Mouse (Mus musculus): ENCODE measurements at regions not wholly inside any gene's neighbourhood (a gene's known extent, or its start where the extent isn't known, plus 50 kb on each side); places are given as distances from the start of the nearest gene placed in this dataset.

DNA sequence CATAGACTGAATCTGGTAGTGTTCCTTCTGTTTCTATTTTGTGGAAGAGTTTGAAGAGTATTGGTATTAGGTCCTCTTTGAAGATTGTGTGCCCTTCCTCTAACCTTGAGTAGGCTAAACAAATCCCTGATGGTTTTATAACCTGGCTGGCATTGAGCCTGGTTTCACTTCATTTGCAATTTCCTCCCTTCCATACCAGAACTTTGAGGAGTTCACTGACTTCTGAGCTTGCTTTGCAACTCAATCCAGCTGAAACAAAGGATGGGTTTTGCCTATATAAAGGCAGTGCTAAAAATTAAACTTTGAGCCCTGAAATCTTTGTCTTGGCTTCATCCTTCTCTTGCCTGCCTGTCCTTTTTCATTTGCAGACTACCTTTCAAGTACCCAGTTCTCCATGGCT is 2297.9 kb downstream of the 4930444P10Rik start:
- Histone ChIP-seq H3K27ac (no peak overlapping the region), H3K9me3 (no peaks in the 10 kb centered on the region; the same call in 1 of the 2 replicates), H3K36me3 (replicated peaks) (no peaks in the 10 kb centered on the region), H3K9ac (no peak overlapping the region), H3K27me3 (replicated peaks) (no peaks in the 10 kb centered on the region), H3K4me3 (no peak overlapping the region), H3K4me1 (no peaks in the 10 kb centered on the region), H3K4me2 (no peak overlapping the region)
- no peak for ATAC-seq (replicated peaks)

DNA sequence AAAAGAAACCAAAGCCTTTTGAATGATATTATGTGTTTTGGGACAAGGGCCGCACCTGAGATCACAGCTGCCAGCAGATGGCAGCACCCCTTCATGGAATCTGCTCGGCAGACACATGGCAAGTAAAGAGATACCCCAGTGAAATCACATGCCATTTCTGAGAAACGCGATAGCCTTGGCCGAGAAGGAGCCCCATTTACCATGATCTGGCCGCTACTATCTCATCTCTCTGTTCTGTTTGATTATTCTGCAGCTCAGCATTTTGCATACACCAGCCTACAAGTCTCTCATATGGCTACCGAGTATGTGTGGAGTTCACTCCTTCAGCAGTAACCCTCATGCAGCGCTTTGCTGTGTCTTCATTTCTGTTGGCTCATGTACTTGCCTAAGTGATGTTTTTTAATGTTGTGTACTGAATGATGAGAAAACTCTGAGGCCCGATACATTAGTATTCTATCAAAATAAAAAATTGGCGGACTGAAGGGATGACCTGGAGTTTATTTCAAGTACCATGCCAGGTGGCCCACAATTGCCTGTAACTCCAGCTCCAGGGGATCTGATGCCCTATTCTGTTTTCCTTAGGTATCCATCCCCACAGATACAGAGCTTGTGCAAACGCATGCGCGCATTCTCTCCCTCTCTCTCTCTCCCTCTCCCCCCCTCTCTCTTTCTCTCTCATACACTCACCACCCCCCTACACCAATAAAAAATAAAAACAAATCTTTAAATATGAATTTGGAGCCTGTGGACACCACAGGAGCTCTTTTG is 2303.6 kb downstream of the 4930444P10Rik start:
- 38% methylated on average over 13 of the region's 13 CpGs for WGBS
- Histone ChIP-seq H3K4me2 (peak overlapping the region; percentile 47), H3K9me3 (no peaks in the 10 kb centered on the region; the same call in 1 of the 2 replicates), H3K27ac (no peak overlapping the region), H3K27me3 (replicated peaks) (no peaks in the 10 kb centered on the region), H3K4me1 (no peaks in the 10 kb centered on the region), H3K36me3 (replicated peaks) (no peaks in the 10 kb centered on the region), H3K9ac (no peak overlapping the region), H3K4me3 (no peak overlapping the region)
- peak; percentile 93 for ATAC-seq (replicated peaks)

DNA sequence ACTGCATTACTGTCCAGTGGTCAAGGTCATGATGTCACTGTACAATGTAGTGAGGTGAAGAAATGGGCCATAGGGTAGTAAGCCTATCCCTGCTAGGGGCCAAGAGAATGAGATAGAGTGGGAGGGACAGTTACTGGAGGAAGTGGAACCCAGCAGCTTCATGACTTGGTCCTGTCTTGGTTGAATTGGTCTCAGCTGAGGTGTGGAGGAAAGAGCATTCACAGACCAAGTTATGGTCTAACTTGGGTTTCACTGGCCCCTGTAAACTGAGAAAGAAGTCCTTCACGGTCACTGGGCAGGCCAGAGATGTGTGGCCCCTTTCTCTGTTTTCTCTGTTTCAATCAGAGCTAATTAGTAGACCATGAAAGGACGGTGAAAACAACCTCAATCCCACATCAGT is 2306.1 kb downstream of the 4930444P10Rik start:
- H3K9ac ChIP-seq = no peak overlapping the region
- no peaks in the 10 kb centered on the region for H3K4me1 ChIP-seq
- no peak overlapping the region for H3K4me3 ChIP-seq
- no peak overlapping the region for H3K4me2 ChIP-seq
- no peaks in the 10 kb centered on the region for H3K27me3 ChIP-seq (replicated peaks)
- H3K27ac ChIP-seq = no peak overlapping the region
- no peak for ATAC-seq (replicated peaks)
- no peaks in the 10 kb centered on the region for H3K9me3 ChIP-seq
- WGBS = 53% methylated on average over 2 of the region's 2 CpGs
- no peaks in the 10 kb centered on the region for H3K36me3 ChIP-seq (replicated peaks)

DNA sequence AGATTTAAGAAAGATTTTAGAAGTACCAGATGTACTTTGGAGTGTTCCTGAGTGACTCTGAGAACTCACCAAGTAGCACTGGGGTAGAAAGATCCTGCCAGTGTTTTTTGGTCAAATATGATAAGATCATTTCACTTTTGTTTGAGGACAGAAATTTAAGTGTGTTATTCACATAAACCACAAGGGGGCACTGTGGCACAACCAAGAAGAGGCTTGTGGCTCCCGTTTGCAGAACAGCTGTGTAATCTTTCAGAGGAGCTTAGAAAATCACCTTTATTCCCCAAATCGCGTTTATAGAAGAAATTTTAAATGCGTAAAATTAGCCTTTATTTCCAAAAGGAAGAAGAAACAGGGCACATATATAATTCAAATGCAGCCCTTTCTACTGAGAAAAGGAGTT is 2308.7 kb downstream of the 4930444P10Rik start:
- no peak overlapping the region for H3K4me2 ChIP-seq
- H3K4me3 ChIP-seq = no peak overlapping the region
- no peak overlapping the region for H3K27ac ChIP-seq
- ATAC-seq (replicated peaks) = no peak; the same call in 1 of the 2 replicates
- no peaks in the 10 kb centered on the region for H3K27me3 ChIP-seq (replicated peaks)
- H3K4me1 ChIP-seq = no peaks in the 10 kb centered on the region
- H3K36me3 ChIP-seq (replicated peaks) = no peaks in the 10 kb centered on the region
- H3K9me3 ChIP-seq = no peaks in the 10 kb centered on the region
- H3K9ac ChIP-seq = no peak overlapping the region
- WGBS = 4% methylated on average over 4 of the region's 4 CpGs

DNA sequence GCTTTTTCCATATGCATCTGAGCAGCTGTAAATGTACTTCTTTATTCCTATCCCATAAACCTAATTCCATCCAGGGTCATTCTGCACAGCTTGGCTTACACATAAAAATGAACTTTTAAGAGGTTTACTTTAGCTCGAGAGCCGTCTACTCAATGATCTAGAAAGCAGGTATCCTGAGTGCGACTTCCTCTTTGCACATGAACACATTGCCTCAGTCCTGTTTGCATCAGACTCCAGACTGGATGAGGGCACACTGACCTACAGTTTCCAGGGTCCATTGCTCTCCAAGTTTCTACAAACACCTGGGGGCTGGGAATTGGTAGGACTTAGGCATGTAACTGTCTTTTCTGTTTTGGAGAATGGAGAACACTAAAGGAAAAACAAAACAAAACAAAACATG is 2310.5 kb downstream of the 4930444P10Rik start:
- no peaks in the 10 kb centered on the region for H3K9me3 ChIP-seq
- H3K4me1 ChIP-seq = no peaks in the 10 kb centered on the region
- no peak overlapping the region for H3K9ac ChIP-seq
- ATAC-seq (replicated peaks) = no peak
- H3K27me3 ChIP-seq (replicated peaks) = no peaks in the 10 kb centered on the region
- 92% methylated on average over 3 of the region's 3 CpGs for WGBS
- H3K4me2 ChIP-seq = no peak overlapping the region
- H3K36me3 ChIP-seq (replicated peaks) = no peaks in the 10 kb centered on the region
- no peak overlapping the region for H3K27ac ChIP-seq
- no peak overlapping the region for H3K4me3 ChIP-seq

DNA sequence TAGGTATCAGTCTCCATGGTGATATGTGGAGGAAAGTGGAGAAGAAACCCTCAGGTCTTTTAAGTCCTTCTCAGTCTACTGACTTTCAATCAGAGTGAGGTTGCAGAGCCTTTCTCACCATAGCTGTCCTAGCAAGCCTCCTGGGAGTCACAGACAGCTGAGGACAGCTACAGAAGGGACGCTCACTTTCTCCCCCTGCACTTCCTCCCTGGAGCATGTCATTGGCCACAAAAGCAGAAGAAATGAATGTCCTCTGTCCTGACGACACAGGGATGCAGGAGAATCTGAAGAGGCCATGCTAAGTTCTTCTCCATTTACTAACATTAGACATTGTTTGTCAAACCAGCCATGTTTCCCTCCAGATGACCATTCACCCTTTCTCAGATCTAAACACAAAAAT is 2321.0 kb downstream of the 4930444P10Rik start:
- ATAC-seq (replicated peaks) = no peak
- 13% methylated on average over 2 of the region's 2 CpGs for WGBS

DNA sequence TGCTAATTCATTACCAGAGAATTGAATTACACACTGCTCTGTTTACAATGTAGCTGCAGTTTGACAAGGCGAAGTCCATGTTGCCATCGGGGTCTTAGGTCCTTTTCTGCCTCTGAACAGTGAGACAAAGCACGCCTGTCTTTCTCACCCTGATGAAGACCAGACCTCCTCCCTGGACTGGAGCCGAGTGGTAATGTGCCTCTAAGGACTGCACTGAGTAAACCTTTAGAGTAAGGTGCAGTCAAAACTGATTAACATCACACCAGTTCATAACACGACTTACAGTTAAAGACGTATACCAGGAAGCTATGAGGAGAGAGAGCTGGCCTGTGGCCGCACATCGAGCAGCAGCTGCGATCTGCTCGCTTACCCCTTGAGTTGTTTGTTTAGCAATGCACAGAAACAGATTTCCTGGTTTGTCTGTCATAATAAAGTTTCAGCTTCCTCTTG is 2322.1 kb downstream of the 4930444P10Rik start:
- no peak for ATAC-seq (replicated peaks)

More for the DNA sequence above, 2321.0 kb downstream of the 4930444P10Rik start:
- H3K9ac ChIP-seq = no peak overlapping the region
- no peak overlapping the region for H3K27ac ChIP-seq
- H3K4me3 ChIP-seq = no peak overlapping the region
- H3K4me1 ChIP-seq = no peaks in the 10 kb centered on the region
- H3K27me3 ChIP-seq (replicated peaks) = no peaks in the 10 kb centered on the region
- H3K36me3 ChIP-seq (replicated peaks) = no peaks in the 10 kb centered on the region
- H3K9me3 ChIP-seq = no peaks in the 10 kb centered on the region
- no peak overlapping the region for H3K4me2 ChIP-seq

DNA sequence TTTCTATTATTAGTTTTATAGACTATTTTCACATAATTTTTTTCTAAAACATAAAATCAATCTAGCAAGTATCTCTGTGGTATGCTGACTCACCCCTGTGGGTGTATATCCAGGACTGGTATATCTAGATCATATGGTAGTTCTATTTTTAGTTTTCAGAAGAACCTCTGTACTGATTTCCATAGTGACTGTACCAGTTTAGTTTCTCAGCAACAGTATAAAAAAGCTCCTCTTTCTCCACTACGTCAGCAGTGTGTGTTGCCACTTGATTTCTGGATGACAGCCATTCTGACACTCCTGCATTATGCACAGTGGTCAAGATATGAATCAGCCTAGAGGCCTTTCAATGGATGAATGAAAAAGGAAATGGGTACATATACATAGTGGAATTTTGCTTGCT is 2338.6 kb downstream of the A830018L16Rik start:
- H3K4me1 ChIP-seq = no peaks in the 10 kb centered on the region
- H3K27ac ChIP-seq = no peak overlapping the region
- no peak overlapping the region for H3K4me3 ChIP-seq
- H3K27me3 ChIP-seq (replicated peaks) = no peaks in the 10 kb centered on the region
- H3K9me3 ChIP-seq = no peaks in the 10 kb centered on the region
- H3K4me2 ChIP-seq = no peak overlapping the region
- H3K9ac ChIP-seq = no peak overlapping the region
- 59% methylated on average over 1 of the region's 1 CpGs for WGBS
- ATAC-seq (replicated peaks) = no peak
- H3K36me3 ChIP-seq (replicated peaks) = no peaks in the 10 kb centered on the region

More for the DNA sequence above, 2322.1 kb downstream of the 4930444P10Rik start:
- no peak overlapping the region for H3K27ac ChIP-seq
- no peak overlapping the region for H3K4me2 ChIP-seq
- H3K4me3 ChIP-seq = no peak overlapping the region
- WGBS = 72% methylated on average over 10 of the region's 10 CpGs
- H3K27me3 ChIP-seq (replicated peaks) = no peaks in the 10 kb centered on the region
- H3K9me3 ChIP-seq = no peaks in the 10 kb centered on the region
- H3K36me3 ChIP-seq (replicated peaks) = no peaks in the 10 kb centered on the region
- no peak overlapping the region for H3K9ac ChIP-seq
- H3K4me1 ChIP-seq = no peaks in the 10 kb centered on the region

DNA sequence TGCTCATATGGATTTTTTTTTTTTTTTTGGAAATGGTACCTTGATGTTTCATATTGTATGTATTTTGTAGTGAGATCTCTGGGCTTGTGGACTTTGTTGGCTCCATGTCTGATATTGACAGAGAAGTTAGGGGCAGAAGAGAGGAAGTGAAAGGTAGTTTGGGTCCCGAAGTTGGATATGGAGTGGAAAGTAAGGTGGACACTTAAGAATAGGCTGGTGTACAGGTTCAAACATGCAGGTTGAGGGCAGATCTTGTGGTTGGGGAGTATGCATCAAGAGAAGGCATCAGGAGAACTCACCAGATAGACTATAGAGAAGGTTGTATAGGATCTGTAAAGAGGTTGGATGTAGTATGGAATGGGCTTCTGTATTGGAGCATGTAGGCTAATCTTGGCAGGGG is 2337.5 kb downstream of the A830018L16Rik start:
- H3K4me3 ChIP-seq = no peak overlapping the region
- no peaks in the 10 kb centered on the region for H3K36me3 ChIP-seq (replicated peaks)
- WGBS = 97% methylated on average over 1 of the region's 1 CpGs
- no peaks in the 10 kb centered on the region for H3K4me1 ChIP-seq
- ATAC-seq (replicated peaks) = no peak
- no peak overlapping the region for H3K4me2 ChIP-seq
- H3K27me3 ChIP-seq (replicated peaks) = no peaks in the 10 kb centered on the region
- no peak overlapping the region for H3K9ac ChIP-seq
- H3K27ac ChIP-seq = no peak overlapping the region
- no peaks in the 10 kb centered on the region for H3K9me3 ChIP-seq

Data from midbrain, embryonic 15.5 days (tissue).